Mouse (Mus musculus) CD4-positive, CD25-positive, alpha-beta regulatory T cell, adult 2 months (primary cell): ENCODE measurements at regions not wholly inside any gene's neighbourhood (a gene's known extent, or its start where the extent isn't known, plus 50 kb on each side); places are given as distances from the start of the nearest gene placed in this dataset.
"Not testable (repeated sequence)": the region's sequence is repeated elsewhere in the genome, so short reads cannot be mapped to it uniquely, and the experiment has no call there.

Experiments used
- DNase-seq: peaks from one replicate; pipeline ENCODE4 v3.0.0-alpha.2; 2012; ENCODE audit warnings: low read depth, low spot score

DNA sequence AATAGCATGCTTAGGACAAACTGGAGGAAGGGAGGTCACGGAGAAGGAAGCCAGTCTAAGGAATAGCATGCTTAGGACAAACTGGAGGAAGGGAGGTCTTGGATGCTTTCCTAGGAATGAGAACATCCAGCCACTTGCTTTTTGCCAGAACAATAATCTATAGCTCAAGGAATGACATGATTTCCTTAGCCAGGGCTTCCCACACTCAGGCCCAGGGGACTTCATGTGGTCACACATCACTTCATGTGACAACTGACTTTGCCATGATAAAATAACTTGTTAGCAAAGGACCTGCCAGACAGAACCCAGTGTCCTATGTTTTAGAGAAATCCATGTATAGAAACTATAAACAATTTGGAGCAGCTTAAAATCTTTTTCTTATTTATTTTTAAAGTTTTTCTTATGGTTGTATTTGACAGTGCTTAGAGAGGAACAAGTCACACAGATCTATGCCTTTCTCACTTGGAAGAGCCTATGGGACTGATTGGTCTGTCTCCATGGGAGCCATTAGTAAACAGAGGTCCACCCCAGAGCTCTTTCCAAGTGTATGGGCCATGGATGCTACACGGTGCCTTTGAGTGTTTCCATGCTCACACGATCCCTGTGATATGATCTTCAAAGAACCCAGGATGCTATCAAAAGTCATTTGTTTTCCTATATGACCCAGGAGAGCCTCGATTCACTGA, 153.3 kb upstream of the Unc93a2 start:
- no peak for DNase-seq

DNA sequence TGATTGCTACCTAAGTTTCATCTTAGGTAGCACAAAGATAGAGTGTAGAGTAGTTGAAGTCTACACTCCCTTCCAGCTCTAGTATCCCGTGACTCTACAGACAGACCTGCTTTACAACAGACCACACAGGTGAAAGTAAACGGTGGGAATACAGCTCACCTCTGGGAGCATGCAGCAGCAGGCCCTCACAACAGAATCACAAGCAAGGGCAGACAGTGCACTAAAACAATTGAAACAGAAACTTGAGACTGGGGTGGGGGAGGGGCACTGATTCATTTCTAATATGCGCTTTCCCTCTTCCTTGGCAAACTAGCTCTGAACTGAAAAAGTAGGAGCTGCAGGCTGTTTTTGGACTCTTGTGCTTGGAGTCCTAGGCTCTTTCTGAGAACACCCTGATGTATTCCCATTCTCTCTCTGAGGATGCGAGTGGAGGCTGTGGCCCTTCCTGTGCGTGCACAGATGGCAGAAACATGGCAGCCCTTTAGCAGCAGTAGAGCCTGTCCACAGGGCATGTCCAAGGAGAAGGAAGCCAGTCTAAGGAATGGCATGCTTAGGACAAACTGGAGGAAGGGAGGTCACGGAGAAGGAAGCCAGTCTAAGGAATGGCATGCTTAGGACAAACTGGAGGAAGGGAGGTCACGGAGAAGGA, 152.5 kb upstream of the Unc93a2 start:
- DNase-seq, result no peak

- DNase-seq, result no peak
These were observed 151.9 kb upstream of the Unc93a2 start for GRCm38 (mm10) chr17:7537210-7537609.

- DNase-seq, result no peak
These were observed 149.3 kb upstream of the Unc93a2 start for GRCm38 (mm10) chr17:7534386-7535059.

GRCm38 (mm10) chr17:7533552-7533951, 148.3 kb upstream of the Unc93a2 start:
- DNase-seq, result no peak

DNA sequence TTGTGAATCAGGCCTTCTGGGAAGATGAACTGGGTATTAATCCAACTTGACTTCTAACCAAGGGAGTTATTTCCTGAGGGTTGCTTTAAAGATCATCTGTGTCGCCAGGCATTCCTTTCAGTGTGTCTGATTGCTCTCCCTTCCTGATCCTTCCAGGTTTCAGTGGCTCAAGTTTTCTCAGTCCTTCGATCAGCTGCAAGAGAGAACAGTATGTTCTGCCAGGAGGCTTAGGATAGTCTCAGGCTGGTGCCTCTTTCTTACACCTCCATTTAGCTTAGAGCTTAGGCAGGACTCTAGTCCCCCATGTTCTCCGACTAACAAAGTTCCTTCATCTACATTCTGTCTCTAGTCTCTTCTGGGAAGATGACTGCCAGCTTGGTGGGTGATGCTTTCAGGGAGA, 147.4 kb upstream of the Unc93a2 start:
- DNase-seq, result no peak

DNA sequence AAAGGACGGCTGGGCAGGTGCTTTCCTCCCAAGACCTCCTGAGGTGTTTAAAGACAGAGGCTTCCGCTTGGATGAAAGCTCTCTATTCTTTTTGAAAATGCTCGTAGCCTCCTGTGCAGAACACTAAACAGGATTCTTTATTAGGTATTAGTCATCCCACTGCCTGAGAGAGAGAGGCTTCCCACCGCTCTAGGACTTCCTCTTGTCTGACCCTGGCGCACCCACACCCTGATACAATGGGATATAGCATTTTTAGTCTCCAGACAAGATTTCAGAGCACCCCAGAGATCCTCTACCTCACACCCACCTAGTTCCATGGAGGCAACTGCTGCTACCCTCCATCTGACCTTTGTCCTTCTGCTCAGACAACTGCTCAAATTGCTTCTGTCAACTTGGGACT, 144.0 kb upstream of the Unc93a2 start:
- no peak for DNase-seq

DNA sequence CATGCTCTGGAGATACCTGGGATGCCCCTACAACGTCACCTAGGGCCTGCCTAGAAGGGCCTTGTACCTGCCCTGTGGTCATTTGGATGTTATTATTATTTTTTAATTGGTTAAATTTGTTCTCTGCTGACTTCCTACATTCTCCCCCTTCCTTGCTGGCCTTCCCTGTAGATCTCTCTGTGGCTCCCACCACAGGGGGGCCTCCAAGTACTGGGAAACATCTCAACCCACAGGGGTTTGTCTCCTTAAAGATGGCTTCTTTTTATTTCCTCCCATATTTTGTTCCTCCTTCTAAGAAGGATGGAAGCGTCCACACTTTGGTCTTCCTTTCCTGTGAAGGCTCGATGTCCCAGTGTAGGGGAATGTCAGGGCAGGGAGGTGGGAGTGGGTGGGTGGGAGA, 142.4 kb upstream of the Unc93a2 start:
- DNase-seq, result no peak

DNA sequence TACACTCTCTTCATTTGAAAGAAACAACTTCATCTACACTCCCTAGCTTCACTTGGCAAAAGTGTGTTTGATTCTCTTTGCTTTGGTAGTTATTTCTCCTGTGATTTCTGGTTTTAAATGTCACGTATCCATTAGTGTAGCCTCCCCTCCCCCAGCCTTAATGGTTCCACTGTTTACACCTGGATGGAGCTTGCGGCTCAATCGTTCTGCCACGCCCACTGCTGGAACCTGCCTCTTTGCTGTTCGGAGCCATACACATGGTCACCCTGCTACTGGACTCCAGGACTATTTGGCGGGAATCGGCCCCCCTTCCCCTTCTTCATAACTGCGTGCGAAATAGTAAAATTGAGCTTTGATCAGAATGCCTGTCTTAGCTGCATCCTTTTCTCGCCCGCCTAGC, 139.2 kb upstream of the Unc93a2 start:
- not testable (repeated sequence) for DNase-seq

- no peak for DNase-seq
These were observed 135.9 kb upstream of the Unc93a2 start for GRCm38 (mm10) chr17:7521127-7521526.
